Mouse (Mus musculus): Measurements from ENCODE around the gene Slc25a20. TPM values are rescaled to one million over a fixed set of nuclear protein-coding genes. Genes with fewer than 3 reads are reported as not detected.

Gene Slc25a20
- polyA plus RNA-seq, 2 experiments, result 20.7 to 28.2 TPM

- TF ChIP-seq POLR2A (IDR thresholded peaks at IDR 0.05; ENCODE audit: borderline replicate concordance, extremely low read depth, insufficient read depth, insufficient read length), result no peak
- WGBS, result 93% methylated on average over 4 of the region's 4 CpGs
- peaks cover 20% of the 10 kb centered on the region for H3K36me3 ChIP-seq (ENCODE audit: control insufficient read depth, insufficient read depth, low read length)
These were observed 54.3 kb downstream of the Slc25a20 start for GRCm38 (mm10) chr9:108716199-108716598.

GRCm38 (mm10) chr9:108723751-108724150 is 61.9 kb downstream of the Slc25a20 start:
- no peaks in the 10 kb centered on the region for H3K27me3 ChIP-seq (ENCODE audit: control insufficient read depth, insufficient read depth, low read length)
- no peak overlapping the region for H3K4me2 ChIP-seq (replicated peaks; ENCODE audit: low read depth, low read length, severe bottlenecking)
- no peak overlapping the region for H3K9ac ChIP-seq (ENCODE audit: low read depth, low read length, severe bottlenecking)
- no peak for ATAC-seq (ENCODE audit: low FRiP score, low read depth)
- no peak overlapping the region for H3K4me3 ChIP-seq (replicated peaks; ENCODE audit: low read length)
- peaks cover 38% of the 10 kb centered on the region for H3K36me3 ChIP-seq (ENCODE audit: control insufficient read depth, insufficient read depth, low read length)
- DNase-seq (ENCODE audit: low spot score), result no peak
- no peaks in the 10 kb centered on the region for H3K4me1 ChIP-seq (ENCODE audit: control insufficient read depth, insufficient read depth, low read length)
- no peak overlapping the region for H3K27ac ChIP-seq (replicated peaks; ENCODE audit: low read depth, low read length)
- 61% methylated on average over 2 of the region's 2 CpGs for WGBS
- no peak for TF ChIP-seq POLR2A (IDR thresholded peaks at IDR 0.05; ENCODE audit: borderline replicate concordance, extremely low read depth, insufficient read depth, insufficient read length)
- H3K9me3 ChIP-seq (ENCODE audit: control insufficient read depth, low read length), result no peaks in the 10 kb centered on the region

More at GRCm38 (mm10) chr9:108716199-108716598, 54.3 kb downstream of the Slc25a20 start:
- ATAC-seq (ENCODE audit: low FRiP score, low read depth) (no peak), DNase-seq (ENCODE audit: low spot score) (no peak)
- H3K27ac ChIP-seq (replicated peaks; ENCODE audit: low read depth, low read length), result no peak overlapping the region
- H3K9ac ChIP-seq (ENCODE audit: low read depth, low read length, severe bottlenecking), result no peak overlapping the region
- no peak overlapping the region for H3K4me2 ChIP-seq (replicated peaks; ENCODE audit: low read depth, low read length, severe bottlenecking)
- H3K4me1 ChIP-seq (ENCODE audit: control insufficient read depth, insufficient read depth, low read length), result no peaks in the 10 kb centered on the region
- no peak overlapping the region for H3K4me3 ChIP-seq (replicated peaks; ENCODE audit: low read length)
- no peaks in the 10 kb centered on the region for H3K27me3 ChIP-seq (ENCODE audit: control insufficient read depth, insufficient read depth, low read length)
- H3K9me3 ChIP-seq (ENCODE audit: control insufficient read depth, low read length), result no peaks in the 10 kb centered on the region

GRCm38 (mm10) chr9:108726116-108726515 is 64.2 kb downstream of the Slc25a20 start:
- Histone ChIP-seq H3K4me1 (ENCODE audit: control insufficient read depth, insufficient read depth, low read length) (no peaks in the 10 kb centered on the region), H3K9me3 (ENCODE audit: control insufficient read depth, low read length) (no peaks in the 10 kb centered on the region), H3K4me3 (replicated peaks; ENCODE audit: low read length) (no peak overlapping the region), H3K27ac (replicated peaks; ENCODE audit: low read depth, low read length) (no peak overlapping the region), H3K36me3 (ENCODE audit: control insufficient read depth, insufficient read depth, low read length) (peaks cover 38% of the 10 kb centered on the region), H3K4me2 (replicated peaks; ENCODE audit: low read depth, low read length, severe bottlenecking) (no peak overlapping the region), H3K9ac (ENCODE audit: low read depth, low read length, severe bottlenecking) (no peak overlapping the region), H3K27me3 (ENCODE audit: control insufficient read depth, insufficient read depth, low read length) (no peaks in the 10 kb centered on the region)
- TF ChIP-seq POLR2A (IDR thresholded peaks at IDR 0.05; ENCODE audit: borderline replicate concordance, extremely low read depth, insufficient read depth, insufficient read length), result no peak
- 90% methylated on average over 5 of the region's 5 CpGs for WGBS
- no peak for ATAC-seq (ENCODE audit: low FRiP score, low read depth)
- no peak for DNase-seq (ENCODE audit: low spot score)

DNA sequence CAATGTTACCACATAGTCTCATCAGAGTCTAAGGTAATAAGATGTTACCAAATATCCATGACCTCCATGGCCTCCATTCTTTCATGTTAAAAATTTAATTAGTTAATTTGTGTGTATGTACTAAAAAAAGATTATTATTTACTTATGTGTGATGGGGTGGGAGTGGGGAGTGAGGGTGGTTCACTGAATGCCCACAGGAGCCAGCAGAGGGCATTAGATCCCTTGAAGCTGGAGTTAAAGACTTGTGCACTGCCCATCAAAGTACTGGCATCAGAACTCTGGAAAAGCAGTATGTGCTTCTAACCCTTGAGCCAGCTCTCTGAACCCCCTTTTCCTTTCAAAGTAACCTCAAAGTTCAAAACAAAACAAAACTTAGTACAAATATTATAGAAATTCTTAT is 67.2 kb downstream of the Slc25a20 start:
- H3K4me1 ChIP-seq (ENCODE audit: control insufficient read depth, insufficient read depth, low read length), result no peaks in the 10 kb centered on the region
- H3K36me3 ChIP-seq (ENCODE audit: control insufficient read depth, insufficient read depth, low read length), result peaks cover 41% of the 10 kb centered on the region
- H3K27me3 ChIP-seq (ENCODE audit: control insufficient read depth, insufficient read depth, low read length), result no peaks in the 10 kb centered on the region
- no peak overlapping the region for H3K27ac ChIP-seq (replicated peaks; ENCODE audit: low read depth, low read length)
- H3K4me3 ChIP-seq (replicated peaks; ENCODE audit: low read length), result no peak overlapping the region
- H3K9me3 ChIP-seq (ENCODE audit: control insufficient read depth, low read length), result no peaks in the 10 kb centered on the region
- H3K9ac ChIP-seq (ENCODE audit: low read depth, low read length, severe bottlenecking), result no peak overlapping the region
- ATAC-seq (ENCODE audit: low FRiP score, low read depth) (no peak), DNase-seq (ENCODE audit: low spot score) (no peak)
- no peak overlapping the region for H3K4me2 ChIP-seq (replicated peaks; ENCODE audit: low read depth, low read length, severe bottlenecking)
- no peak for TF ChIP-seq POLR2A (IDR thresholded peaks at IDR 0.05; ENCODE audit: borderline replicate concordance, extremely low read depth, insufficient read depth, insufficient read length)

DNA sequence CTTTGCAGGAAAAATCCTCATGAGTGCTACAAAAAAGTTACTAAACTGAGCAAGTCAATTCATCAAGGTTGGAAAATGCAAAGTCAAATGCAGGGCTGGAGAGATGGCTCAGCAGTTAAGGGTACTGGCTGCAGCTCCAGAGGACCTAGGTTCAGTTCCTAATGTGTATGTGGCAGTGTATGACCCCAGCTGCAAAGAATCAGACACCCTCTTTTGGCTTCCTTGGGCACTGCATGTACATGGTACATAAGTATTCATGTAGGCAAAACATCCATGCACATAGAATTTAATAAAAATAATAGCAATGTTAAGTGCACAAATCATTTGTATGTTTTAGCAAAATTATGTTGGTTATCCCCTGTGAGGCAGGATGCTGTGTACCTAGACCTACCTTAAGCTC is 70.6 kb downstream of the Slc25a20 start:
- DNase-seq (ENCODE audit: low spot score) (no peak), ATAC-seq (ENCODE audit: low FRiP score, low read depth) (no peak)
- TF ChIP-seq POLR2A (IDR thresholded peaks at IDR 0.05; ENCODE audit: borderline replicate concordance, extremely low read depth, insufficient read depth, insufficient read length), result no peak
- H3K4me1 ChIP-seq (ENCODE audit: control insufficient read depth, insufficient read depth, low read length), result no peaks in the 10 kb centered on the region
- H3K9me3 ChIP-seq (ENCODE audit: control insufficient read depth, low read length), result no peaks in the 10 kb centered on the region
- no peak overlapping the region for H3K4me3 ChIP-seq (replicated peaks; ENCODE audit: low read length)
- H3K4me2 ChIP-seq (replicated peaks; ENCODE audit: low read depth, low read length, severe bottlenecking), result no peak overlapping the region
- H3K9ac ChIP-seq (ENCODE audit: low read depth, low read length, severe bottlenecking), result no peak overlapping the region
- no peaks in the 10 kb centered on the region for H3K27me3 ChIP-seq (ENCODE audit: control insufficient read depth, insufficient read depth, low read length)
- H3K36me3 ChIP-seq (ENCODE audit: control insufficient read depth, insufficient read depth, low read length), result peaks cover 37% of the 10 kb centered on the region
- no peak overlapping the region for H3K27ac ChIP-seq (replicated peaks; ENCODE audit: low read depth, low read length)

Small RNA genes within 50 kb of the gene (microRNA-seq; reads per million reads assigned to microRNA genes)
- not detected for gene Gm26298

Other genes with a start within 250 kb of the Slc25a20 start
- gene Ccdc36, start 233.6 kb upstream of the Slc25a20 start, polyA plus RNA-seq (2012; rRNA removed), result 1.5 and 2.2 TPM in 2 replicates
- 1.3 and 1.7 TPM in 2 replicates for gene Ccdc36, start 233.6 kb upstream of the Slc25a20 start, polyA plus RNA-seq (2014; fragmentation: Nextera tagmentation; extraction: Ambion mirVana)
- not detected in 2 replicates for gene BC048562, start 225.6 kb upstream of the Slc25a20 start, polyA plus RNA-seq (2012; rRNA removed)
- gene BC048562, start 225.6 kb upstream of the Slc25a20 start, polyA plus RNA-seq (2014; fragmentation: Nextera tagmentation; extraction: Ambion mirVana), result not detected in 2 replicates
- gene Ccdc71, start 201.6 kb upstream of the Slc25a20 start, polyA plus RNA-seq (2012; rRNA removed), result 29.2 and 34.4 TPM in 2 replicates
- gene Ccdc71, start 201.6 kb upstream of the Slc25a20 start, polyA plus RNA-seq (2014; fragmentation: Nextera tagmentation; extraction: Ambion mirVana), result 45.4 and 49.8 TPM in 2 replicates
- gene Klhdc8b, start 200.5 kb upstream of the Slc25a20 start, polyA plus RNA-seq (2012; rRNA removed), result 43.1 and 60.6 TPM in 2 replicates
- gene Klhdc8b, start 200.5 kb upstream of the Slc25a20 start, polyA plus RNA-seq (2014; fragmentation: Nextera tagmentation; extraction: Ambion mirVana), result 27.7 and 32.2 TPM in 2 replicates
- gene Lamb2, start 182.4 kb upstream of the Slc25a20 start, polyA plus RNA-seq (2012; rRNA removed), result 214 and 236 TPM in 2 replicates
- 59.0 and 69.4 TPM in 2 replicates for gene Lamb2, start 182.4 kb upstream of the Slc25a20 start, polyA plus RNA-seq (2014; fragmentation: Nextera tagmentation; extraction: Ambion mirVana)
- 160 and 219 TPM in 2 replicates for gene Usp19, start 171.5 kb upstream of the Slc25a20 start, polyA plus RNA-seq (2012; rRNA removed)
- gene Usp19, start 171.5 kb upstream of the Slc25a20 start, polyA plus RNA-seq (2014; fragmentation: Nextera tagmentation; extraction: Ambion mirVana), result 59.3 and 66.4 TPM in 2 replicates
- 238 and 323 TPM in 2 replicates for gene Qars, start 154.4 kb upstream of the Slc25a20 start, polyA plus RNA-seq (2012; rRNA removed)
- 108 and 117 TPM in 2 replicates for gene Qars, start 154.4 kb upstream of the Slc25a20 start, polyA plus RNA-seq (2014; fragmentation: Nextera tagmentation; extraction: Ambion mirVana)
- 126 and 157 TPM in 2 replicates for gene Qrich1, start 145.3 kb upstream of the Slc25a20 start, polyA plus RNA-seq (2012; rRNA removed)
- gene Qrich1, start 145.3 kb upstream of the Slc25a20 start, polyA plus RNA-seq (2014; fragmentation: Nextera tagmentation; extraction: Ambion mirVana), result 120 and 132 TPM in 2 replicates
- 208 and 280 TPM in 2 replicates for gene Impdh2, start 101.8 kb upstream of the Slc25a20 start, polyA plus RNA-seq (2012; rRNA removed)
- 184 and 191 TPM in 2 replicates for gene Impdh2, start 101.8 kb upstream of the Slc25a20 start, polyA plus RNA-seq (2014; fragmentation: Nextera tagmentation; extraction: Ambion mirVana)
- gene Ndufaf3, start 94.7 kb upstream of the Slc25a20 start, polyA plus RNA-seq (2012; rRNA removed), result 23.1 and 28.3 TPM in 2 replicates
- gene Ndufaf3, start 94.7 kb upstream of the Slc25a20 start, polyA plus RNA-seq (2014; fragmentation: Nextera tagmentation; extraction: Ambion mirVana), result 40.9 and 42.7 TPM in 2 replicates
- gene Dalrd3, start 92.2 kb upstream of the Slc25a20 start, polyA plus RNA-seq (2012; rRNA removed), result 144 and 198 TPM in 2 replicates
- gene Dalrd3, start 92.2 kb upstream of the Slc25a20 start, polyA plus RNA-seq (2014; fragmentation: Nextera tagmentation; extraction: Ambion mirVana), result 124 and 132 TPM in 2 replicates
- gene Wdr6, start 83.3 kb upstream of the Slc25a20 start, polyA plus RNA-seq (2012; rRNA removed), result 123 and 175 TPM in 2 replicates
- gene Wdr6, start 83.3 kb upstream of the Slc25a20 start, polyA plus RNA-seq (2014; fragmentation: Nextera tagmentation; extraction: Ambion mirVana), result 91.5 and 115 TPM in 2 replicates
- gene P4htm, start 64.4 kb upstream of the Slc25a20 start, polyA plus RNA-seq (2012; rRNA removed), result 14.3 and 17.8 TPM in 2 replicates
- gene P4htm, start 64.4 kb upstream of the Slc25a20 start, polyA plus RNA-seq (2014; fragmentation: Nextera tagmentation; extraction: Ambion mirVana), result 7.8 and 8.8 TPM in 2 replicates
- gene Arih2, start 12.7 kb upstream of the Slc25a20 start, polyA plus RNA-seq (2012; rRNA removed), result 46.2 and 48.5 TPM in 2 replicates
- 35.7 and 39.8 TPM in 2 replicates for gene Arih2, start 12.7 kb upstream of the Slc25a20 start, polyA plus RNA-seq (2014; fragmentation: Nextera tagmentation; extraction: Ambion mirVana)
- 18.5 and 20.4 TPM in 2 replicates for gene Prkar2a, start 27.2 kb downstream of the Slc25a20 start, polyA plus RNA-seq (2012; rRNA removed)
- gene Prkar2a, start 27.2 kb downstream of the Slc25a20 start, polyA plus RNA-seq (2014; fragmentation: Nextera tagmentation; extraction: Ambion mirVana), result 33.6 and 34.1 TPM in 2 replicates
- gene Ip6k2, start 121.7 kb downstream of the Slc25a20 start, polyA plus RNA-seq (2012; rRNA removed), result 265 and 285 TPM in 2 replicates
- gene Ip6k2, start 121.7 kb downstream of the Slc25a20 start, polyA plus RNA-seq (2014; fragmentation: Nextera tagmentation; extraction: Ambion mirVana), result 119 and 126 TPM in 2 replicates
- gene Nckipsd, start 146.3 kb downstream of the Slc25a20 start, polyA plus RNA-seq (2012; rRNA removed), result 24.0 and 30.1 TPM in 2 replicates
- 14.0 and 17.2 TPM in 2 replicates for gene Nckipsd, start 146.3 kb downstream of the Slc25a20 start, polyA plus RNA-seq (2014; fragmentation: Nextera tagmentation; extraction: Ambion mirVana)
- 0.36 and 0.37 TPM in 2 replicates for gene Celsr3, start 164.2 kb downstream of the Slc25a20 start, polyA plus RNA-seq (2012; rRNA removed)
- 0.07 and 0.12 TPM in 2 replicates for gene Celsr3, start 164.2 kb downstream of the Slc25a20 start, polyA plus RNA-seq (2014; fragmentation: Nextera tagmentation; extraction: Ambion mirVana)
- 28.8 and 35.8 TPM in 2 replicates for gene Slc26a6, start 191.2 kb downstream of the Slc25a20 start, polyA plus RNA-seq (2012; rRNA removed)
- gene Slc26a6, start 191.2 kb downstream of the Slc25a20 start, polyA plus RNA-seq (2014; fragmentation: Nextera tagmentation; extraction: Ambion mirVana), result 14.5 and 21.5 TPM in 2 replicates